Comparison of ENCODE assay signal across 14 mouse cellular contexts in the genomic region with DNA sequence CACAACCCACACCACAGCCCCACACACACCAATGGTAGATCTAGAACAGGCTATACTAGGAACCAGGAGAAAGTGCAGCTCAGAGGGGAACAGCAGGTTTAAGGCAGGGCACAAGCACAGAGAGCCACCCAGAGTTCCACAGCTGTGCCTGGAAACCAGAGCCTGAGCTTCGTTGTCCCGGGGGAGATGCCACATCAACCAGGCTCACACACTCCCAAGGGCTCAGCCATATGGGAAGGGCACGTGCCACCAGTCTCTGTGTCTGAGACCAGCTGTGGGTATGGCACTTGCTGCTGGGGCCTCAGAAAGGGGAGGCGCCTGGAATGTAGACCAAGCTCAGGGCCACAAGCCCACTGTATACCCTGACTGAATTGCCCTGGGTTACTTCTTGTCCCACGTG. TPM values are rescaled to one million over a fixed set of nuclear protein-coding genes. Genes with fewer than 3 reads are reported as not detected.
DNase-seq lines count a peak whose midpoint lies in the region; ATAC-seq and TF ChIP-seq lines count a peak whose summit lies in the region.
"Had no signal": no experiment of that assay in that cellular context is flagged by ENCODE, and none has a peak within 500 bp of the region (broad histone marks: within the 10 kb centered on the region; RNA-seq: fewer than 3 reads in every experiment).

No protein-coding gene starts in this region.

- H3K27me3 ChIP-seq in heart, postnatal 0 days (ENCODE audit: control insufficient read depth, insufficient read depth, low read length): no peaks in the 10 kb centered on the region
- no peaks in the 10 kb centered on the region for H3K27me3 ChIP-seq in limb, embryonic 12.5 days
- H3K27me3 ChIP-seq: lung, embryonic 15.5 days had no signal

- no peak overlapping the region for H3K9ac ChIP-seq in heart, postnatal 0 days (replicated peaks; ENCODE audit: low read depth, low read length)
- no peak overlapping the region for H3K9ac ChIP-seq in limb, embryonic 12.5 days (replicated peaks)
- H3K9ac ChIP-seq: lung, embryonic 15.5 days had no signal

- no peak for DNase-seq in heart, postnatal 0 days (ENCODE audit: low spot score)
- no peak for DNase-seq in heart, postnatal 4 days
- DNase-seq in retina, postnatal 1 day: peak; percentile 39
- no peak for DNase-seq in retina, embryonic 14.5 days (ENCODE audit: low spot score)
- no peak for DNase-seq in spleen, postnatal 36 days (ENCODE audit: low spot score in 2 of 2)
- no peak for DNase-seq in spleen, postnatal 14 days (ENCODE audit: low spot score in 2 of 2)
- no peak for DNase-seq in gastrocnemius, postnatal 4 days (ENCODE audit: low spot score in 2 of 2)
- DNase-seq: adrenal gland, postnatal 10 days; cerebellum, adult 11-12 months; embryo, embryonic 11 days; kidney, postnatal 14 days had no signal

- no peak for TF ChIP-seq EP300 in heart, postnatal 0 days (IDR thresholded peaks at IDR 0.05; ENCODE audit: low read depth)

- TF ChIP-seq CTCF in heart, postnatal 0 days (IDR thresholded peaks at IDR 0.05; ENCODE audit: low read depth): no peak

- no peak overlapping the region for H3K27ac ChIP-seq in heart, postnatal 0 days (ENCODE audit: low read depth)
- H3K27ac ChIP-seq in limb, embryonic 12.5 days: no peak overlapping the region
- H3K27ac ChIP-seq: left cerebral cortex, adult 2 months; lung, embryonic 15.5 days had no signal

- H3K36me3 ChIP-seq in heart, postnatal 0 days (replicated peaks; ENCODE audit: control insufficient read depth, insufficient read depth, low read length): peaks cover 20% of the 10 kb centered on the region
- peaks cover 96% of the 10 kb centered on the region for H3K36me3 ChIP-seq in limb, embryonic 12.5 days

- no peak overlapping the region for H3K4me3 ChIP-seq in heart, postnatal 0 days (ENCODE audit: low read depth, low read length)
- H3K4me3 ChIP-seq in limb, embryonic 12.5 days (replicated peaks): no peak overlapping the region
- H3K4me3 ChIP-seq: left cerebral cortex, adult 2 months; lung, embryonic 15.5 days had no signal

- 55% methylated on average over 5 of the region's 5 CpGs for WGBS in heart, postnatal 0 days
- 80% methylated on average over 5 of the region's 5 CpGs for WGBS in limb, embryonic 12.5 days

- H3K4me2 ChIP-seq in heart, postnatal 0 days (ENCODE audit: low read depth, low read length): no peak overlapping the region
- H3K4me2 ChIP-seq in limb, embryonic 12.5 days: no peak overlapping the region
- H3K4me2 ChIP-seq: lung, embryonic 15.5 days had no signal

- H3K4me1 ChIP-seq in heart, postnatal 0 days (ENCODE audit: control insufficient read depth, insufficient read depth): peaks cover 13% of the 10 kb centered on the region
- H3K4me1 ChIP-seq in limb, embryonic 12.5 days (replicated peaks): peaks cover 13% of the 10 kb centered on the region

- ATAC-seq in heart, postnatal 0 days (ENCODE audit: insufficient read depth, low read depth): peak; percentile 39; the same call in 1 of the 2 replicates
- ATAC-seq in limb, embryonic 12.5 days (ENCODE audit: insufficient number of reproducible peaks, insufficient read depth, low FRiP score, low TSS enrichment, low read depth): 0 out of 2 replicates have a peak, but pooled peaks have one; percentile 16

- H3K9me3 ChIP-seq in heart, postnatal 0 days (replicated peaks; ENCODE audit: control insufficient read depth, low read length): no peaks in the 10 kb centered on the region
- H3K9me3 ChIP-seq in limb, embryonic 12.5 days: no peaks in the 10 kb centered on the region
- H3K9me3 ChIP-seq: lung, embryonic 15.5 days had no signal

RNA-seq across cellular contexts. Expression of a gene that starts 36.9 kb away (rescaled TPM):
- 69.3 and 79.0 TPM in 2 replicates for total RNA-seq in heart, postnatal 0 days (2014; rRNA removed; ENCODE audit: low replicate concordance)
- 10.4 TPM in 2 replicates for polyA plus RNA-seq in heart, postnatal 0 days (2015; fragmentation: Nextera tagmentation; extraction: Ambion mirVana)
- 100 to 1,000 TPM; 113 TPM for total RNA-seq in heart, postnatal 4 days (2021)
- polyA plus RNA-seq in limb, embryonic 12.5 days (2016; fragmentation: Nextera tagmentation; extraction: Ambion mirVana): 60.9 and 61.2 TPM in 2 replicates
- 10 to 100 TPM; 82.2 TPM for total RNA-seq in gastrocnemius, postnatal 4 days (2021)
